Mouse (Mus musculus) midbrain, embryonic 11.5 days (tissue): ENCODE results near the gene Nmb. TPM values are rescaled to one million over a fixed set of nuclear protein-coding genes. Genes with fewer than 3 reads are reported as not detected.

Source experiments
- ATAC-seq: fragments of 200-750 bp; cut with Nextera tagmentation; 2 replicates; pipeline ENCODE4 v1.8.0; 2017; ENCODE audit warnings: moderate TSS enrichment, moderate library complexity; ENCODE audit not compliant: low FRiP score
- DNase-seq: peaks from one replicate; pipeline ENCODE4 v3.0.0; 2015; ENCODE audit warnings: low spot score; ENCODE audit errors: missing footprints
- H3K27ac ChIP-seq: fragments of 300-500 bp; sonication (generic); 2 replicates; pipeline ENCODE4 v1.5.1; 2014; ENCODE audit warnings: low read depth, low read length
- H3K27me3 ChIP-seq: fragments of 300-500 bp; sonication (generic); 2 replicates; pipeline ENCODE4 v1.6.1; 2014; ENCODE audit warnings: mild to moderate bottlenecking, low read length, moderate library complexity, mixed read lengths; ENCODE audit not compliant: control insufficient read depth, insufficient read depth
- H3K36me3 ChIP-seq: fragments of 300-500 bp; sonication (generic); 2 replicates; pipeline ENCODE4 v1.6.1; 2014; ENCODE audit warnings: mild to moderate bottlenecking, low read length, moderate library complexity, mixed read lengths; ENCODE audit not compliant: control insufficient read depth, insufficient read depth
- H3K4me1 ChIP-seq: fragments of 300-500 bp; sonication (generic); 2 replicates; pipeline ENCODE4 v1.6.1; 2014; ENCODE audit warnings: low read length; ENCODE audit not compliant: control insufficient read depth, insufficient read depth
- H3K4me2 ChIP-seq: fragments of 300-500 bp; sonication (generic); 2 replicates; pipeline ENCODE4 v1.6.1; 2014; ENCODE audit warnings: mild to moderate bottlenecking, moderate library complexity
- H3K4me3 ChIP-seq: fragments of 300-500 bp; sonication (generic); 2 replicates; pipeline ENCODE4 v1.5.1; 2014; ENCODE audit warnings: low read depth, low read length
- H3K9ac ChIP-seq: fragments of 300-500 bp; sonication (generic); 2 replicates; pipeline ENCODE4 v1.6.1; 2014; ENCODE audit warnings: low read length
- H3K9me3 ChIP-seq: fragments of 300-500 bp; sonication (generic); 2 replicates; pipeline ENCODE4 v1.6.1; 2016; ENCODE audit warnings: low read length; ENCODE audit not compliant: control insufficient read depth
- WGBS: fragments of 180-500 bp; shearing (Covaris S2); extraction: QIAGEN DNeasy Blood & Tissue Kit; methylation state at CpG from one replicate; pipeline ENCODE4 v1.1.7; 2014; 5-methylcytosine and 5-hydroxymethylcytosine counted together
- polyA plus RNA-seq: library from polyadenylated mRNA; unstranded; fragments of >200 nt; fragmentation: Nextera tagmentation; extraction: Ambion mirVana; gene quantifications from 2 replicates; pipeline ENCODE4 v1.2.1, GENCODE M21; 2014

The Nmb gene
- polyA plus RNA-seq, 1 experiment from 2014 or later = 6.9 TPM

GRCm38 (mm10) chr7:80901541-80902274 is 3.2 kb downstream of the Nmb start:
- H3K27me3 ChIP-seq = no peaks in the 10 kb centered on the region
- peak overlapping the region; percentile 74 for H3K4me3 ChIP-seq
- peak overlapping the region; percentile 79 for H3K4me2 ChIP-seq
- H3K27ac ChIP-seq = no peak overlapping the region
- H3K9ac ChIP-seq = peak overlapping the region; percentile 79
- peak; percentile 23; the same call in 1 of the 2 replicates for ATAC-seq
- peaks cover 12% of the 10 kb centered on the region for H3K4me1 ChIP-seq
- H3K36me3 ChIP-seq = peaks cover 8% of the 10 kb centered on the region
- DNase-seq = peak; percentile 90
- 36% methylated on average over 15 of the region's 15 CpGs for WGBS
- H3K9me3 ChIP-seq = no peaks in the 10 kb centered on the region

DNA sequence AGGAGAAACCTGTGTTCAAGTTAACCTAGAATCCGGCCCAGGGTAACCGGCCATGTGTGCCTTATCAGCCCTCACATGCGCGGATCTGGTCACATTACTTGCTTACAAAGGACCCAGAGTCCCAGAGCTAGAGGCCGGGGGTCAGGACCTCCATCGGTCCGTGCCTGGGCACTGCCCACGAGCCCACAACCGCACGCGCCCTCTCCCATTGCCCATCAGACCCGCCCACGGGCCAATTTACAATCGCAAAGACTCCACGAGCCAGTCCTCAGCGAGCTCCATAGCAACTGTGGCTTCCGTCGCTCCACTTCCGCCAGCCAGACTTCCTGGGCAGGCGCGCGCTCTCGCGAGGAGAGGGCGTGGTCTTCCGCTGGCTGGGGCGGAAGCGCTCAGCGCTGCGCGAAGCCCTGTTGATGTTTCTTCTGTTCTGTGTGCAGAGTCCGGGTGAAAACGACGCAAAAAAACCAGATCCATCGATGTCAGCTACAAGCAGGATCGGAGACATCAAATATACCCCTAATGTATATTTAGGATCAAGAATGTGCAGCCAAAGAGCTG is 3.9 kb downstream of the Nmb start, which contains the start of gene Wdr73:
Gene Wdr73 (minus strand): TSS at position 326 of the 558 bp plus-strand sequence.
- Histone ChIP-seq H3K9me3 (no peaks in the 10 kb centered on the region), H3K27me3 (no peaks in the 10 kb centered on the region), H3K27ac (no peak within 1 kb of the TSS), H3K4me2 (peak within 1 kb of the TSS; percentile 79), H3K4me3 (peak within 1 kb of the TSS; percentile 74), H3K9ac (peak within 1 kb of the TSS; percentile 79), H3K4me1 (peaks cover 12% of the 10 kb centered on the region), H3K36me3 (peaks cover 8% of the 10 kb centered on the region)
- 0% methylated on average over 36 of the region's 36 CpGs for WGBS
- ATAC-seq (peak; percentile 94), DNase-seq (peak; percentile 99)

DNA sequence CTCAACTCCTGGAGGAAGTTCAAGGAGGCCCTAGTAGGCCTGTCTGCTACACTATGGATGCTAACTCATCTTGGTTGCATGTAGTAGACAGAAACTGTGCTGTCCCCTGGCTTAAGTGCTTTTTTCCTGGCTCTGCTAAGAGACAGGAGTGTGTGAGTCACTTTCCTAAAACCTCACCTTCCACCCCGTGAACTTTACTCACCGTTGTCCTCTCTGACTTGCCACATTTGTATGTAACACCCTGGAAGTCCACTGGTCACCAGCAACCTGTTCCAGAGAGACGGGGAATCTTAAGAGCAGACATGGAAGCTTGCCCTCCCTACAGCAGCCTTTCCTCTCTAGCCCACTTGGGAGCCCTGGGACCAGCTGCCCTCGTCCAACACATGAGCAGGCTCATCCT is 7.2 kb downstream of the Nmb start:
- no peak for ATAC-seq

GRCm38 (mm10) chr7:80897134-80897533 is 7.7 kb downstream of the Nmb start:
- no peak overlapping the region for H3K4me2 ChIP-seq
- no peak overlapping the region for H3K27ac ChIP-seq
- H3K36me3 ChIP-seq = peaks cover 26% of the 10 kb centered on the region
- H3K9me3 ChIP-seq = no peaks in the 10 kb centered on the region
- no peak overlapping the region for H3K4me3 ChIP-seq
- H3K4me1 ChIP-seq = peaks cover 5% of the 10 kb centered on the region
- WGBS = 88% methylated on average over 7 of the region's 7 CpGs
- DNase-seq (peak; percentile 53), ATAC-seq (no peak)
- no peak overlapping the region for H3K9ac ChIP-seq
- H3K27me3 ChIP-seq = no peaks in the 10 kb centered on the region

More for the DNA sequence above, 7.2 kb downstream of the Nmb start:
- H3K4me3 ChIP-seq = no peak overlapping the region
- peaks cover 5% of the 10 kb centered on the region for H3K4me1 ChIP-seq
- H3K27ac ChIP-seq = no peak overlapping the region
- peaks cover 22% of the 10 kb centered on the region for H3K36me3 ChIP-seq
- no peak overlapping the region for H3K9ac ChIP-seq
- no peaks in the 10 kb centered on the region for H3K27me3 ChIP-seq
- no peak overlapping the region for H3K4me2 ChIP-seq
- no peak for DNase-seq
- WGBS = 93% methylated on average over 4 of the region's 4 CpGs
- H3K9me3 ChIP-seq = no peaks in the 10 kb centered on the region

GRCm38 (mm10) chr7:80894815-80895519 is 9.9 kb downstream of the Nmb start:
- no peaks in the 10 kb centered on the region for H3K9me3 ChIP-seq
- no peak overlapping the region for H3K4me2 ChIP-seq
- H3K9ac ChIP-seq = no peak overlapping the region
- H3K36me3 ChIP-seq = peaks cover 36% of the 10 kb centered on the region
- ATAC-seq (no peak), DNase-seq (peak; percentile 68)
- no peaks in the 10 kb centered on the region for H3K27me3 ChIP-seq
- no peaks in the 10 kb centered on the region for H3K4me1 ChIP-seq
- no peak overlapping the region for H3K27ac ChIP-seq
- 94% methylated on average over 14 of the region's 14 CpGs for WGBS
- no peak overlapping the region for H3K4me3 ChIP-seq

DNA sequence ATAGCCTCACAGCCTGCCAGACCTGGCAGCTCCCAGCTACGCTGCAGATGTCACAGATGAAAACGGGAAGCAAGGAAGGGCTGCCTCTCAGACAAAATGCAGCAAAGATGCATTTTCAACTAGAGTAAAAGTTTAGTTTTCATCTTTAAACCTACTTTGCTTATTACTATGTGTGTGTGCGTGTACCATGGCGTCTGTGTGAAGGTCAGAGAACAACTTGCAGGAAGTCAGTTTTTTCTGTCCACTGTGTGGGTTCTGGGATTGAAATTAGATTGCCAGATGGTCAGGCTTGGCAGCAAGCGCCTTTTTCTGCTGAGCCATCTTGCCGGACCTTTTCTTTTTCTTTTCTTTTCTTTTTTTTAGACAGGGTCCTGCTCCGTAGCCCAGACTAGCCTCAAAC is 10.7 kb downstream of the Nmb start:
- ATAC-seq (no peak), DNase-seq (no peak)
- H3K9ac ChIP-seq = no peak overlapping the region
- no peaks in the 10 kb centered on the region for H3K9me3 ChIP-seq
- 90% methylated on average over 7 of the region's 7 CpGs for WGBS
- H3K27me3 ChIP-seq = no peaks in the 10 kb centered on the region
- no peak overlapping the region for H3K4me2 ChIP-seq
- no peaks in the 10 kb centered on the region for H3K4me1 ChIP-seq
- no peak overlapping the region for H3K27ac ChIP-seq
- no peak overlapping the region for H3K4me3 ChIP-seq
- peaks cover 36% of the 10 kb centered on the region for H3K36me3 ChIP-seq

- Histone ChIP-seq H3K36me3 (peaks cover 36% of the 10 kb centered on the region), H3K4me3 (no peak overlapping the region), H3K4me2 (no peak overlapping the region), H3K4me1 (no peaks in the 10 kb centered on the region), H3K27me3 (no peaks in the 10 kb centered on the region), H3K9ac (no peak overlapping the region), H3K27ac (no peak overlapping the region), H3K9me3 (no peaks in the 10 kb centered on the region)
- no peak for ATAC-seq
- DNase-seq = no peak
- 85% methylated on average over 6 of the region's 6 CpGs for WGBS
Measured at GRCm38 (mm10) chr7:80893753-80894129, 11.1 kb downstream of the Nmb start.

DNA sequence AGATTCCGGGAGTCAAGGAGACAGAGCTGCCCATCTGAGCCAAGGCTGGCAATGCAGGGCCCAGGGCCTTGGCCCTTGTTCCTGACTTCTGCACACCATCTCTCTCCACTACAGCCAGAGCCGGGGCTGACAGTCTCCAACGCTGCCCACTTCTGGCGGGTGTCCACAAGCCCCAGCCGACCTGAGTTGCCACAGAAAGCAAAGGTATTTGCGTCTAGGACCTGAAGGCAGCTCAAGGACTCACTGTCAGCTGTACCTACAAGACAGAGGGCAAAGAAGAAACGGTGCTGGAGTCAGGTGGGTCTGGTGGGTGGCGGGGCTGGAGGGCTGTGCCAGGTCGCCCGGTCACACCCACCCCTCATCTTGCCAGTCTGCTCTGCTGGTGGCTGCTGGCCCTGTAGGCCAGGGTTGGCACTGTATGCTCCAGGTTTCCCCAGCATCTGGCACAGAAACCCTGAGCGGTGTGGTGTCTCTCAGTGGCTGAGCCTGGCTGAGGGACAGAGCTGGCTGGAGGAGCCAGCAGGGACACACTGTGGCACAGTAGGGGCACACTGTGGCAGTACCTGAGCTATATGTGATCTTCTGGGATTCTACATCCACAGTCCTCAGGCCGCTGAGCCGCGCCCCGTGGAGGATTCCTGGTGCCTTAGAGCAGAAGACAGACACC is 11.7 kb downstream of the Nmb start:
- WGBS = 93% methylated on average over 15 of the region's 15 CpGs
- Histone ChIP-seq H3K4me1 (no peaks in the 10 kb centered on the region), H3K4me2 (no peak overlapping the region), H3K9me3 (no peaks in the 10 kb centered on the region), H3K27me3 (no peaks in the 10 kb centered on the region), H3K4me3 (no peak overlapping the region), H3K36me3 (peaks cover 36% of the 10 kb centered on the region), H3K27ac (no peak overlapping the region), H3K9ac (no peak overlapping the region)
- ATAC-seq = no peak
- no peak for DNase-seq
